Mouse (Mus musculus): ENCODE results near the gene Garem2. TPM values are rescaled to one million over a fixed set of nuclear protein-coding genes. Genes with fewer than 3 reads are reported as not detected.

Garem2 gene
- polyA plus RNA-seq, 1 experiment from 2014 or later, result 1.1 TPM

- Histone ChIP-seq H3K36me3 (ENCODE audit: control insufficient read depth, insufficient read depth, low read length) (peaks cover 90% of the 10 kb centered on the region), H3K4me1 (ENCODE audit: control insufficient read depth, insufficient read depth, low read length) (no peaks in the 10 kb centered on the region), H3K9ac (ENCODE audit: low read depth, low read length) (no peak overlapping the region), H3K9me3 (ENCODE audit: control insufficient read depth, low read length) (no peaks in the 10 kb centered on the region), H3K27ac (replicated peaks; ENCODE audit: low read depth, low read length) (no peak overlapping the region), H3K4me2 (ENCODE audit: low read depth, low read length) (no peak overlapping the region), H3K4me3 (ENCODE audit: low read depth, low read length) (no peak overlapping the region), H3K27me3 (replicated peaks; ENCODE audit: control insufficient read depth, insufficient read depth, low read length) (no peaks in the 10 kb centered on the region)
- DNase-seq (ENCODE audit: low spot score) (no peak), ATAC-seq (ENCODE audit: low read depth) (no peak)
- WGBS, result 91% methylated on average over 4 of the region's 4 CpGs
Measured at GRCm38 (mm10) chr5:30131246-30131645, 26.3 kb downstream of the Garem2 start.

GRCm38 (mm10) chr5:30132173-30132572, 27.2 kb downstream of the Garem2 start:
- Histone ChIP-seq H3K9ac (ENCODE audit: low read depth, low read length) (no peak overlapping the region), H3K27ac (replicated peaks; ENCODE audit: low read depth, low read length) (no peak overlapping the region), H3K36me3 (ENCODE audit: control insufficient read depth, insufficient read depth, low read length) (peaks cover 89% of the 10 kb centered on the region), H3K4me3 (ENCODE audit: low read depth, low read length) (no peak overlapping the region), H3K4me1 (ENCODE audit: control insufficient read depth, insufficient read depth, low read length) (no peaks in the 10 kb centered on the region), H3K27me3 (replicated peaks; ENCODE audit: control insufficient read depth, insufficient read depth, low read length) (no peaks in the 10 kb centered on the region), H3K4me2 (ENCODE audit: low read depth, low read length) (no peak overlapping the region), H3K9me3 (ENCODE audit: control insufficient read depth, low read length) (no peaks in the 10 kb centered on the region)
- no peak for ATAC-seq (ENCODE audit: low read depth)
- 95% methylated on average over 2 of the region's 2 CpGs for WGBS
- DNase-seq (ENCODE audit: low spot score), result no peak

GRCm38 (mm10) chr5:30135711-30136231, 30.8 kb downstream of the Garem2 start:
- no peaks in the 10 kb centered on the region for H3K27me3 ChIP-seq (replicated peaks; ENCODE audit: control insufficient read depth, insufficient read depth, low read length)
- 94% methylated on average over 11 of the region's 11 CpGs for WGBS
- peaks cover 90% of the 10 kb centered on the region for H3K36me3 ChIP-seq (ENCODE audit: control insufficient read depth, insufficient read depth, low read length)

GRCm38 (mm10) chr5:30137271-30137670, 32.3 kb downstream of the Garem2 start:
- Histone ChIP-seq H3K27me3 (replicated peaks; ENCODE audit: control insufficient read depth, insufficient read depth, low read length) (no peaks in the 10 kb centered on the region), H3K4me3 (ENCODE audit: low read depth, low read length) (no peak overlapping the region), H3K9me3 (ENCODE audit: control insufficient read depth, low read length) (no peaks in the 10 kb centered on the region), H3K4me2 (ENCODE audit: low read depth, low read length) (no peak overlapping the region), H3K36me3 (ENCODE audit: control insufficient read depth, insufficient read depth, low read length) (peaks cover 93% of the 10 kb centered on the region), H3K9ac (ENCODE audit: low read depth, low read length) (no peak overlapping the region), H3K4me1 (ENCODE audit: control insufficient read depth, insufficient read depth, low read length) (no peaks in the 10 kb centered on the region), H3K27ac (replicated peaks; ENCODE audit: low read depth, low read length) (no peak overlapping the region)
- DNase-seq (ENCODE audit: low spot score) (no peak), ATAC-seq (ENCODE audit: low read depth) (no peak)
- WGBS, result 91% methylated on average over 9 of the region's 9 CpGs

More at GRCm38 (mm10) chr5:30135711-30136231, 30.8 kb downstream of the Garem2 start:
- no peaks in the 10 kb centered on the region for H3K4me1 ChIP-seq (ENCODE audit: control insufficient read depth, insufficient read depth, low read length)
- no peak overlapping the region for H3K4me2 ChIP-seq (ENCODE audit: low read depth, low read length)
- no peaks in the 10 kb centered on the region for H3K9me3 ChIP-seq (ENCODE audit: control insufficient read depth, low read length)
- H3K27ac ChIP-seq (replicated peaks; ENCODE audit: low read depth, low read length), result no peak overlapping the region
- no peak overlapping the region for H3K4me3 ChIP-seq (ENCODE audit: low read depth, low read length)
- no peak overlapping the region for H3K9ac ChIP-seq (ENCODE audit: low read depth, low read length)
- no peak for ATAC-seq (ENCODE audit: low read depth)
- DNase-seq (ENCODE audit: low spot score), result no peak

- H3K9ac ChIP-seq (ENCODE audit: low read depth, low read length), result no peak overlapping the region
- DNase-seq (ENCODE audit: low spot score), result no peak
- ATAC-seq (ENCODE audit: low read depth), result no peak
- no peak overlapping the region for H3K4me3 ChIP-seq (ENCODE audit: low read depth, low read length)
- peaks cover 93% of the 10 kb centered on the region for H3K36me3 ChIP-seq (ENCODE audit: control insufficient read depth, insufficient read depth, low read length)
- no peaks in the 10 kb centered on the region for H3K9me3 ChIP-seq (ENCODE audit: control insufficient read depth, low read length)
- H3K4me1 ChIP-seq (ENCODE audit: control insufficient read depth, insufficient read depth, low read length), result no peaks in the 10 kb centered on the region
- WGBS, result 84% methylated on average over 4 of the region's 4 CpGs
- no peaks in the 10 kb centered on the region for H3K27me3 ChIP-seq (replicated peaks; ENCODE audit: control insufficient read depth, insufficient read depth, low read length)
- no peak overlapping the region for H3K27ac ChIP-seq (replicated peaks; ENCODE audit: low read depth, low read length)
- no peak overlapping the region for H3K4me2 ChIP-seq (ENCODE audit: low read depth, low read length)
Measured at GRCm38 (mm10) chr5:30138193-30138592, 33.2 kb downstream of the Garem2 start.

- Histone ChIP-seq H3K27ac (replicated peaks; ENCODE audit: low read depth, low read length) (no peak overlapping the region), H3K36me3 (ENCODE audit: control insufficient read depth, insufficient read depth, low read length) (peaks cover 57% of the 10 kb centered on the region), H3K4me1 (ENCODE audit: control insufficient read depth, insufficient read depth, low read length) (no peaks in the 10 kb centered on the region), H3K9me3 (ENCODE audit: control insufficient read depth, low read length) (no peaks in the 10 kb centered on the region), H3K27me3 (replicated peaks; ENCODE audit: control insufficient read depth, insufficient read depth, low read length) (no peaks in the 10 kb centered on the region), H3K4me3 (ENCODE audit: low read depth, low read length) (no peak overlapping the region), H3K9ac (ENCODE audit: low read depth, low read length) (no peak overlapping the region), H3K4me2 (ENCODE audit: low read depth, low read length) (no peak overlapping the region)
- no peak for ATAC-seq (ENCODE audit: low read depth)
- 88% methylated on average over 6 of the region's 6 CpGs for WGBS
- no peak for DNase-seq (ENCODE audit: low spot score)
Measured at GRCm38 (mm10) chr5:30146526-30146925, 41.6 kb downstream of the Garem2 start.

- 84% methylated on average over 5 of the region's 5 CpGs for WGBS
- H3K4me3 ChIP-seq (ENCODE audit: low read depth, low read length), result no peak overlapping the region
- H3K9ac ChIP-seq (ENCODE audit: low read depth, low read length), result no peak overlapping the region
- ATAC-seq (ENCODE audit: low read depth) (no peak), DNase-seq (ENCODE audit: low spot score) (no peak)
- no peak overlapping the region for H3K27ac ChIP-seq (replicated peaks; ENCODE audit: low read depth, low read length)
- no peaks in the 10 kb centered on the region for H3K4me1 ChIP-seq (ENCODE audit: control insufficient read depth, insufficient read depth, low read length)
- no peaks in the 10 kb centered on the region for H3K27me3 ChIP-seq (replicated peaks; ENCODE audit: control insufficient read depth, insufficient read depth, low read length)
- H3K9me3 ChIP-seq (ENCODE audit: control insufficient read depth, low read length), result no peaks in the 10 kb centered on the region
- H3K4me2 ChIP-seq (ENCODE audit: low read depth, low read length), result no peak overlapping the region
- H3K36me3 ChIP-seq (ENCODE audit: control insufficient read depth, insufficient read depth, low read length), result peaks cover 39% of the 10 kb centered on the region
Measured at GRCm38 (mm10) chr5:30148133-30148920, 43.4 kb downstream of the Garem2 start.

GRCm38 (mm10) chr5:30152007-30152406, 47.0 kb downstream of the Garem2 start:
- Histone ChIP-seq H3K4me3 (ENCODE audit: low read depth, low read length) (no peak overlapping the region), H3K36me3 (ENCODE audit: control insufficient read depth, insufficient read depth, low read length) (peaks cover 7% of the 10 kb centered on the region; the same call in 1 of the 2 replicates), H3K9me3 (ENCODE audit: control insufficient read depth, low read length) (no peaks in the 10 kb centered on the region), H3K27me3 (replicated peaks; ENCODE audit: control insufficient read depth, insufficient read depth, low read length) (no peaks in the 10 kb centered on the region), H3K27ac (replicated peaks; ENCODE audit: low read depth, low read length) (no peak overlapping the region), H3K9ac (ENCODE audit: low read depth, low read length) (no peak overlapping the region), H3K4me1 (ENCODE audit: control insufficient read depth, insufficient read depth, low read length) (peaks cover 6% of the 10 kb centered on the region; the same call in 1 of the 2 replicates), H3K4me2 (ENCODE audit: low read depth, low read length) (no peak overlapping the region)
- ATAC-seq (ENCODE audit: low read depth), result no peak
- 73% methylated on average over 4 of the region's 4 CpGs for WGBS
- no peak for DNase-seq (ENCODE audit: low spot score)

- Histone ChIP-seq H3K9ac (ENCODE audit: low read depth, low read length) (no peak overlapping the region), H3K4me2 (ENCODE audit: low read depth, low read length) (no peak overlapping the region), H3K36me3 (ENCODE audit: control insufficient read depth, insufficient read depth, low read length) (peaks cover 5% of the 10 kb centered on the region; the same call in 1 of the 2 replicates), H3K27me3 (replicated peaks; ENCODE audit: control insufficient read depth, insufficient read depth, low read length) (no peaks in the 10 kb centered on the region), H3K4me3 (ENCODE audit: low read depth, low read length) (no peak overlapping the region), H3K4me1 (ENCODE audit: control insufficient read depth, insufficient read depth, low read length) (peaks cover 6% of the 10 kb centered on the region; the same call in 1 of the 2 replicates), H3K27ac (replicated peaks; ENCODE audit: low read depth, low read length) (no peak overlapping the region), H3K9me3 (ENCODE audit: control insufficient read depth, low read length) (no peaks in the 10 kb centered on the region)
- WGBS, result 84% methylated on average over 1 of the region's 1 CpGs
- DNase-seq (ENCODE audit: low spot score), result no peak
- no peak for ATAC-seq (ENCODE audit: low read depth)
Measured at GRCm38 (mm10) chr5:30152413-30152812, 47.5 kb downstream of the Garem2 start.
